Mouse (Mus musculus) testis, adult 2 months (tissue): ENCODE results near the gene Ppp1r10. TPM values are rescaled to one million over a fixed set of nuclear protein-coding genes. Genes with fewer than 3 reads are reported as not detected.

Experiments used
- H3K27ac ChIP-seq: fragments of 200-500 bp; 2 replicates; pipeline ENCODE4 v1.5.1; 2012; ENCODE audit warnings: low read depth, low read length; ENCODE audit not compliant: control insufficient read depth, insufficient read depth
- H3K27me3 ChIP-seq: fragments of 200-500 bp; 2 replicates; pipeline ENCODE4 v1.6.1; 2012; ENCODE audit warnings: mild to moderate bottlenecking, low read length, moderate library complexity; ENCODE audit not compliant: control insufficient read depth, insufficient read depth
- H3K36me3 ChIP-seq: fragments of 200-500 bp; 2 replicates; pipeline ENCODE4 v1.6.1; 2012; ENCODE audit warnings: mild to moderate bottlenecking, low read length; ENCODE audit not compliant: control insufficient read depth, insufficient read depth
- H3K4me1 ChIP-seq: fragments of 200-500 bp; 2 replicates; pipeline ENCODE4 v1.6.1; 2012; ENCODE audit warnings: low read length; ENCODE audit not compliant: control insufficient read depth, insufficient read depth
- H3K4me3 ChIP-seq: fragments of 200-500 bp; 2 replicates; pipeline ENCODE4 v1.5.1; 2012; ENCODE audit warnings: low read depth, mild to moderate bottlenecking, low read length, moderate library complexity, mixed read lengths; ENCODE audit not compliant: control insufficient read depth
- CTCF ChIP-seq: fragments of 200-500 bp; IDR thresholded peaks from 2 replicates; pipeline ENCODE4 v1.5.1; 2012; ENCODE audit warnings: low read depth, mild to moderate bottlenecking, inconsistent platforms, low read length, moderate library complexity; ENCODE audit not compliant: control insufficient read depth, insufficient read depth, insufficient replicate concordance
- POLR2A ChIP-seq: fragments of 200-500 bp; IDR thresholded peaks from 2 replicates; pipeline ENCODE4 v1.6.1; 2012; ENCODE audit warnings: low read depth, mild to moderate bottlenecking, inconsistent platforms, low read length, moderate library complexity; ENCODE audit not compliant: control insufficient read depth
- polyA plus RNA-seq: library from polyadenylated mRNA; depleted of rRNA; stranded (reverse); fragments of >200 nt; gene quantifications from 2 replicates; pipeline ENCODE4 v1.2.3, GENCODE M21; 2012

Gene Ppp1r10
- polyA plus RNA-seq, 1 experiment, result 100 TPM

- no peaks in the 10 kb centered on the region for H3K4me1 ChIP-seq
- TF ChIP-seq POLR2A (no peak), CTCF (no peak)
- no peak overlapping the region for H3K27ac ChIP-seq
- no peak overlapping the region for H3K4me3 ChIP-seq
- no peaks in the 10 kb centered on the region for H3K27me3 ChIP-seq
- H3K36me3 ChIP-seq, result no peaks in the 10 kb centered on the region; the same call in 1 of the 2 replicates
Measured at GRCm38 (mm10) chr17:35954665-35955064, 38.4 kb downstream of the Ppp1r10 start.

- Histone ChIP-seq H3K27ac (no peak overlapping the region), H3K27me3 (no peaks in the 10 kb centered on the region), H3K36me3 (peaks cover 7% of the 10 kb centered on the region), H3K4me1 (no peaks in the 10 kb centered on the region), H3K4me3 (no peak overlapping the region)
- TF ChIP-seq CTCF (no peak), POLR2A (no peak)
Measured at GRCm38 (mm10) chr17:35958533-35959223, 42.4 kb downstream of the Ppp1r10 start.

- H3K27me3 ChIP-seq, result no peaks in the 10 kb centered on the region
- peaks cover 2% of the 10 kb centered on the region; the same call in 1 of the 2 replicates for H3K4me1 ChIP-seq
- H3K36me3 ChIP-seq, result peaks cover 7% of the 10 kb centered on the region
- H3K4me3 ChIP-seq, result no peak overlapping the region
- no peak for TF ChIP-seq CTCF
- no peak for TF ChIP-seq POLR2A
- no peak overlapping the region for H3K27ac ChIP-seq
Measured at GRCm38 (mm10) chr17:35963279-35963678, 47.0 kb downstream of the Ppp1r10 start.

- Histone ChIP-seq H3K27ac (no peak overlapping the region), H3K27me3 (no peaks in the 10 kb centered on the region), H3K4me1 (peaks cover 2% of the 10 kb centered on the region), H3K4me3 (no peak overlapping the region), H3K36me3 (0 out of 2 replicates have a peak, but pooled peaks cover 2% of the 10 kb centered on the region)
- no peak for TF ChIP-seq CTCF
- TF ChIP-seq POLR2A, result no peak
Measured at GRCm38 (mm10) chr17:35967621-35968020, 51.4 kb downstream of the Ppp1r10 start.

- H3K4me1 ChIP-seq, result peaks cover 2% of the 10 kb centered on the region
- H3K27ac ChIP-seq, result peak within 1 kb of the TSS; percentile 77
- no peaks in the 10 kb centered on the region for H3K27me3 ChIP-seq
- peak within 1 kb of the TSS; percentile 92 for H3K4me3 ChIP-seq
- peak; percentile 83 for TF ChIP-seq POLR2A
- 0 out of 2 replicates have a peak, but pooled peaks have one; percentile 5 for TF ChIP-seq CTCF
- no peaks in the 10 kb centered on the region; the same call in 1 of the 2 replicates for H3K36me3 ChIP-seq
Measured at GRCm38 (mm10) chr17:35969418-35970389, 53.5 kb downstream of the Ppp1r10 start, which contains the start of gene Abcf1. TSS of gene Abcf1 (minus strand) at chr17:35969761.

- Histone ChIP-seq H3K36me3 (no peaks in the 10 kb centered on the region; the same call in 1 of the 2 replicates), H3K4me1 (no peaks in the 10 kb centered on the region; the same call in none of the 2 replicates), H3K27ac (no peak overlapping the region), H3K4me3 (no peak overlapping the region), H3K27me3 (no peaks in the 10 kb centered on the region)
- TF ChIP-seq POLR2A (no peak), CTCF (no peak)
Measured at GRCm38 (mm10) chr17:35972131-35972530, 55.9 kb downstream of the Ppp1r10 start.
